Mouse (Mus musculus) testis, adult 10 weeks (tissue): Measurements from ENCODE around the gene Slu7. TPM values are rescaled to one million over a fixed set of nuclear protein-coding genes. Genes with fewer than 3 reads are reported as not detected.

Experiments used
- polyA plus RNA-seq: library from polyadenylated mRNA; stranded (reverse); fragments of 350-450 nt; fragmentation: Illumina TruSeq; extraction: RNeasy Lipid Tissue Mini Kit (QIAGEN cat#74804); gene quantifications from one replicate; pipeline ENCODE4 v1.2.3, GENCODE M21; 2014; ENCODE audit warnings: low read depth, low replicate concordance

Gene Slu7
- 92.9 TPM for polyA plus RNA-seq

GRCm38 (mm10) chr11:43433254-43434023 lies at the start of gene Slu7:
Gene Slu7 (plus strand): TSS chr11:43433744.

DNA sequence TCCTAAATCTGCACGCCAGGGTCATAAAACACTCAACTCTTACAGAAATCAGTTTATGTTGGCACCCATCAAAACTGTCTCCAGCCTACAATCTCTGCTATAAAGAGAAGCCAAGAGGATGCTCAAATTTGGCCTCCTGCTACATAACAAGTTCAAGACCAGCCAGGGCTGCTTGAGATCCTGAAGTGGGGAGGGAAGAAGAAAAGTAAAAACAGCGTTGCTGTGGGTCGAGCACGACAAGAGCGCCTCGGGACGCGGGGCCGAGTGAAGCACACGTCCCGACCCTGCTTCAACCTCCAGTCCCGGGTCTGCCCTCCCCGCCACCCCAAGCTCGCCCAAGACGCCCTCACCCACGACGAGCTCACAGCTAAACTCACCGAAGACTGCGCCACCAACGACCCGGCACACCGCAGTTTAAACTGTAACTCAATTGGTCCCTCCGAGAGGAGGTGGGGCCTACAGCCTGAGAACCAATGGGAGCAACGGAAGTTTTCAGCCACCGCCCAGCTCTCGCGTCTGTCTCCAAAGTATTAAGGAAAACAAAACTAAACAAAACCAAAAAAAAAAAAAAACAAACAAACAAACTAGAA lies 7.6 kb upstream of the Slu7 start, which contains the start of gene Pttg1:
Gene Pttg1 (minus strand): TSS at position 428 of the 590 bp plus-strand sequence.

DNA sequence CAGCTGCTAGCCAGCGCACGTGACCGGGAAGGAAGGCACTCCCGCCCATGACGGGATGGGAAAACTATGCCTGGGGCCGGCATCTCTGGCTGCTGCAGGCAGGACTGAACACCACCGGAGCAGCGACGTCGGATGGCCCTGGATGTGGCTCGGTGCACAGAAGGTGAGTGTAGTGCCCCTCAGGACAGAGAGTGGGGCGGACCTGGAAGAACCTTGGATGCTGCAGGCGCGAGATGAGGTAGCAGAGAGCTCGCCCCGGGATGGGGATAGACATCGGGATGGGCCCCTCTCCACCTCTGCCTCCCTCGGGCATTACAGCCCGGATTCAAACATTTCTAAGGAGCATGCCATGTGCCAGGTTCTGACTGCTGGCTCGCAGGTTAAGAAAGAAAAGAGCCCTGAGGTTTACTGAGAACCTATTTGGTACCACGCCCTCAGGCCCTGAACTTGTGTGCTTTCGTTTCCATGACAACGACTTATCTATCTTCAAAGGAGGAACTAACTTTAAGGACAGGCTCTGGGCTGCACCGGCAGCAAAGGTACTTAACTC lies 40.8 kb downstream of the Slu7 start, which contains the start of gene C1qtnf2:
Gene C1qtnf2 (plus strand): TSS at position 52 of the 550 bp plus-strand sequence.

Other genes with a start within 250 kb of the Slu7 start
- gene Pttg1, start 7.5 kb upstream of the Slu7 start, polyA plus RNA-seq: 71.3 TPM
- gene C1qtnf2, start 40.5 kb downstream of the Slu7 start, polyA plus RNA-seq: not detected
- gene Ccnjl, start 95.0 kb downstream of the Slu7 start, polyA plus RNA-seq: 2.1 TPM
- 0.20 TPM for gene 4933415A04Rik, start 153.3 kb downstream of the Slu7 start, polyA plus RNA-seq
- not detected for gene Fabp6, start 167.8 kb downstream of the Slu7 start, polyA plus RNA-seq
- 25.0 TPM for gene Pwwp2a, start 248.3 kb downstream of the Slu7 start, polyA plus RNA-seq